Mouse (Mus musculus): ENCODE measurements around the gene D630039A03Rik.

- TF ChIP-seq CTCF (IDR thresholded peaks at IDR 0.05; ENCODE audit: low read depth, low read length) (no peak), POLR2A (IDR thresholded peaks at IDR 0.05; ENCODE audit: borderline replicate concordance, low read depth, low read length) (no peak)
Observed at GRCm38 (mm10) chr4:57866088-57866487, 50.0 kb downstream of the D630039A03Rik start.
